21 mouse cellular contexts compared by ENCODE assay signal in the genomic region with DNA sequence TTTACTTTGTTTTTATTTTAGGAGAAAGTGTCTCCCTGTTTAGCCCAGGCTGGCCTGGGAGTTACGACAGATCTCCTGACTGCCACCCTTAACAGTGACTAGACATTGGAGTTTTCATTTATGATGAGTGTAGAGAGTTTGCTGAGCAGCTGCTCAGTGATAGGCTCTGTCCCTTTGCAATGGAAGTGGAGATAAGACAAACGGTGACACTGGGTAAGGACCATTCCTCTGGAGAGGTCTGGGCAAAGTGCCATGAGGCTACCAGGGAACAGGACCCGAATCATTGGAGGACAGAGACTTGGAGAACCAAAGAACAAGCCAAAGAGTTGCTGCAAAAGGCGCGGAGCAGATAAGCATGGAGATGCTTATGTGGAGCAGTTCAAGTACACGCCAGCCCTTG.
DNase-seq lines count a peak whose midpoint lies in the region; ATAC-seq and TF ChIP-seq lines count a peak whose summit lies in the region.
"Had no signal": no experiment of that assay in that cellular context is flagged by ENCODE, and none has a peak within 500 bp of the region (broad histone marks: within the 10 kb centered on the region; RNA-seq: fewer than 3 reads in every experiment).

No protein-coding gene starts in this region.

- no peaks in the 10 kb centered on the region for H3K4me1 ChIP-seq in stomach, embryonic 14.5 days (ENCODE audit: control insufficient read depth, insufficient read depth, low read length)
- H3K4me1 ChIP-seq in stomach, postnatal 0 days (replicated peaks; ENCODE audit: control insufficient read depth, insufficient read depth): no peaks in the 10 kb centered on the region
- H3K4me1 ChIP-seq in liver, embryonic 11.5 days (replicated peaks; ENCODE audit: control insufficient read depth, insufficient read depth, low read length): peaks cover 14% of the 10 kb centered on the region; the same call in 1 of the 2 replicates
- H3K4me1 ChIP-seq: limb, embryonic 13.5 days had no signal

- WGBS in stomach, embryonic 14.5 days: 90% methylated on average over 6 of the region's 6 CpGs
- 83% methylated on average over 6 of the region's 6 CpGs for WGBS in stomach, postnatal 0 days
- WGBS in liver, embryonic 11.5 days: 66% methylated on average over 6 of the region's 6 CpGs

- H3K9ac ChIP-seq in stomach, embryonic 14.5 days (replicated peaks; ENCODE audit: low read depth, low read length): no peak overlapping the region
- no peak overlapping the region for H3K9ac ChIP-seq in stomach, postnatal 0 days (ENCODE audit: low read length)
- no peak overlapping the region for H3K9ac ChIP-seq in liver, embryonic 11.5 days (ENCODE audit: low read depth, low read length)
- H3K9ac ChIP-seq: forebrain, embryonic 12.5 days; hindbrain, embryonic 15.5 days; limb, embryonic 13.5 days had no signal

- no peak for TF ChIP-seq EP300 in stomach, postnatal 0 days (optimal IDR thresholded peaks at IDR 0.05)

- H3K4me3 ChIP-seq in stomach, embryonic 14.5 days (ENCODE audit: low read depth, low read length): no peak overlapping the region
- no peak overlapping the region for H3K4me3 ChIP-seq in stomach, postnatal 0 days (ENCODE audit: low read depth, low read length)
- no peak overlapping the region for H3K4me3 ChIP-seq in liver, embryonic 11.5 days (ENCODE audit: low read depth, low read length)
- H3K4me3 ChIP-seq: forebrain, embryonic 12.5 days; hindbrain, embryonic 15.5 days; limb, embryonic 13.5 days had no signal

- H3K27ac ChIP-seq in stomach, embryonic 14.5 days (ENCODE audit: low read length): no peak overlapping the region
- no peak overlapping the region for H3K27ac ChIP-seq in stomach, postnatal 0 days (replicated peaks)
- H3K27ac ChIP-seq in liver, embryonic 11.5 days (ENCODE audit: low read depth, low read length): peak overlapping the region; percentile 57
- H3K27ac ChIP-seq: forebrain, embryonic 12.5 days; hindbrain, embryonic 15.5 days; limb, embryonic 13.5 days had no signal

- peak; percentile 59; the same call in 1 of the 2 replicates for ATAC-seq in stomach, embryonic 14.5 days (ENCODE audit: insufficient number of reproducible peaks, insufficient read depth, low FRiP score, low read depth)
- ATAC-seq in stomach, postnatal 0 days (ENCODE audit: low FRiP score, low TSS enrichment): no peak
- ATAC-seq in liver, embryonic 11.5 days (replicated peaks; ENCODE audit: low FRiP score): peak; percentile 87
- peak; percentile 79 for ATAC-seq in megakaryocyte progenitor cell, adult 5-6 weeks (replicated peaks; ENCODE audit: poor library complexity)
- ATAC-seq: activated CD4-positive, CD25-positive, alpha-beta regulatory T cell, adult 4 months; midbrain, embryonic 16.5 days; Patski had no signal

- H3K27me3 ChIP-seq in stomach, embryonic 14.5 days (ENCODE audit: control insufficient read depth, insufficient read depth, low read length): no peaks in the 10 kb centered on the region
- no peaks in the 10 kb centered on the region for H3K27me3 ChIP-seq in stomach, postnatal 0 days (ENCODE audit: control insufficient read depth, insufficient read depth, low read length)
- no peaks in the 10 kb centered on the region for H3K27me3 ChIP-seq in liver, embryonic 11.5 days (replicated peaks; ENCODE audit: control insufficient read depth, insufficient read depth, low read length)
- H3K27me3 ChIP-seq: forebrain, embryonic 12.5 days; hindbrain, embryonic 15.5 days; limb, embryonic 13.5 days; Patski had no signal

- no peak for TF ChIP-seq CTCF in stomach, postnatal 0 days (IDR thresholded peaks at IDR 0.05; ENCODE audit: low read depth)

- H3K36me3 ChIP-seq in stomach, embryonic 14.5 days (ENCODE audit: control insufficient read depth, insufficient read depth, low read length): peaks cover 14% of the 10 kb centered on the region; the same call in 1 of the 2 replicates
- H3K36me3 ChIP-seq in stomach, postnatal 0 days (ENCODE audit: control insufficient read depth, insufficient read depth, low read length): peaks cover 3% of the 10 kb centered on the region; the same call in 1 of the 2 replicates
- peaks cover 8% of the 10 kb centered on the region; the same call in 1 of the 2 replicates for H3K36me3 ChIP-seq in liver, embryonic 11.5 days (ENCODE audit: control insufficient read depth, insufficient read depth, low read length)
- H3K36me3 ChIP-seq: hindbrain, embryonic 15.5 days had no signal

- H3K9me3 ChIP-seq in stomach, embryonic 14.5 days (ENCODE audit: control insufficient read depth, low read depth, low read length): no peaks in the 10 kb centered on the region
- H3K9me3 ChIP-seq in stomach, postnatal 0 days (ENCODE audit: control insufficient read depth, low read length): no peaks in the 10 kb centered on the region
- no peaks in the 10 kb centered on the region for H3K9me3 ChIP-seq in liver, embryonic 11.5 days (ENCODE audit: control insufficient read depth, low read length)
- H3K9me3 ChIP-seq: forebrain, embryonic 12.5 days; hindbrain, embryonic 15.5 days; limb, embryonic 13.5 days had no signal

- DNase-seq in stomach, postnatal 0 days (ENCODE audit: low spot score): no peak
- DNase-seq in liver, embryonic 11.5 days (ENCODE audit: low spot score): no peak
- DNase-seq in cerebellum, postnatal 4 days (ENCODE audit: low spot score in 2 of 2): no peak
- no peak for DNase-seq in cerebellum, adult 9-11 months
- no peak for DNase-seq in adrenal gland, postnatal 36 days
- no peak for DNase-seq in urinary bladder, adult 18-20 months (ENCODE audit: low spot score in 2 of 2)
- DNase-seq: cerebellum, adult 11-12 months; gastrocnemius, postnatal 36 days; heart, postnatal 14 days; kidney, adult 2 months; kidney, postnatal 14 days; right cerebral cortex, adult 18-20 months had no signal

- no peak overlapping the region for H3K4me2 ChIP-seq in stomach, embryonic 14.5 days (replicated peaks; ENCODE audit: low read depth, low read length)
- H3K4me2 ChIP-seq in stomach, postnatal 0 days (replicated peaks; ENCODE audit: low read depth): no peak overlapping the region
- H3K4me2 ChIP-seq in liver, embryonic 11.5 days: peak overlapping the region; percentile 49
- H3K4me2 ChIP-seq: forebrain, embryonic 12.5 days; heart, embryonic 11.5 days; hindbrain, embryonic 15.5 days; limb, embryonic 13.5 days had no signal
